Mouse (Mus musculus) testis, adult 2 months (tissue): ENCODE measurements around the gene Ank3.

Experiments
- CTCF ChIP-seq: fragments of 200-500 bp; IDR thresholded peaks from 2 replicates; pipeline ENCODE4 v1.5.1; 2012; ENCODE audit warnings: low read depth, mild to moderate bottlenecking, inconsistent platforms, low read length, moderate library complexity; ENCODE audit not compliant: control insufficient read depth, insufficient read depth, insufficient replicate concordance
- POLR2A ChIP-seq: fragments of 200-500 bp; IDR thresholded peaks from 2 replicates; pipeline ENCODE4 v1.6.1; 2012; ENCODE audit warnings: low read depth, mild to moderate bottlenecking, inconsistent platforms, low read length, moderate library complexity; ENCODE audit not compliant: control insufficient read depth

- TF ChIP-seq POLR2A = no peak
- no peak for TF ChIP-seq CTCF
Observed at GRCm38 (mm10) chr10:70055291-70055690, 656.7 kb downstream of the Ank3 start.
